Mouse (Mus musculus) gastrocnemius, adult 2 months (tissue): Measurements from ENCODE around the gene Dcxr. TPM values are rescaled to one million over a fixed set of nuclear protein-coding genes. Genes with fewer than 3 reads are reported as not detected.

Source experiments
- DNase-seq: peaks from one replicate; pipeline ENCODE4 v3.0.0; 2022
- H3K27ac ChIP-seq: fragments of 200-600 bp; 2 replicates; pipeline ENCODE4 v1.8.1; 2022; ENCODE audit warnings: mild to moderate bottlenecking
- H3K4me3 ChIP-seq: fragments of 200-600 bp; 2 replicates; pipeline ENCODE4 v1.8.1; 2022; ENCODE audit warnings: mild to moderate bottlenecking, moderate library complexity
- CTCF ChIP-seq: fragments of 200-600 bp; IDR thresholded peaks from 2 replicates; pipeline ENCODE4 v1.8.1; 2022; ENCODE audit warnings: antibody characterized with exemption, mild to moderate bottlenecking, moderate library complexity
- intact Hi-C: fragments of 180-260 bp; cut with DNase I; formaldehyde crosslinking; loops from one replicate; pipeline ENCODE4 v1.15.1; 2025
- total RNA-seq, 2 experiments: library from RNA; stranded (reverse); gene quantifications; 2 replicates each; pipeline ENCODE4 v1.2.3; 2021

Dcxr gene
- total RNA-seq, 2 experiments from 2014 or later: 6.3 to 8.6 TPM

GRCm38 (mm10) chr11:120726243-120727168, 575 bp downstream of the Dcxr start:
- TF ChIP-seq CTCF: no peak
- intact Hi-C loops: no loop called here

GRCm38 (mm10) chr11:120723509-120723908, 3.6 kb downstream of the Dcxr start:
- no peak overlapping the region for H3K4me3 ChIP-seq
- TF ChIP-seq CTCF: no peak
- no peak overlapping the region for H3K27ac ChIP-seq
- DNase-seq: no peak
- intact Hi-C loops: no loop called here

More at GRCm38 (mm10) chr11:120726243-120727168, 575 bp downstream of the Dcxr start:
- peak overlapping the region; percentile 87 for H3K27ac ChIP-seq
- no peak for DNase-seq
- H3K4me3 ChIP-seq: peak overlapping the region; percentile 90

- no peak overlapping the region for H3K4me3 ChIP-seq
- DNase-seq: no peak
- TF ChIP-seq CTCF: no peak
- H3K27ac ChIP-seq: no peak overlapping the region
- intact Hi-C loops: no loop called here
Measured at GRCm38 (mm10) chr11:120722761-120723382, 4.2 kb downstream of the Dcxr start.

GRCm38 (mm10) chr11:120722067-120722630, 4.9 kb downstream of the Dcxr start:
- no peak overlapping the region; the same call in 1 of the 2 replicates for H3K27ac ChIP-seq
- no peak for TF ChIP-seq CTCF
- DNase-seq: no peak
- peak overlapping the region; percentile 79 for H3K4me3 ChIP-seq
- intact Hi-C loops: no loop called here

- peak; percentile 76 for DNase-seq
- intact Hi-C loops: loop anchor here (2.0 kb wide), 1 partner anchor 27 kb away; no protein-coding TSS in a partner anchor
- Histone ChIP-seq H3K27ac (peak within 1 kb of the TSS; percentile 62), H3K4me3 (peak within 1 kb of the TSS; percentile 79)
- TF ChIP-seq CTCF: no peak
Measured at GRCm38 (mm10) chr11:120721124-120722066, 5.7 kb downstream of the Dcxr start, which contains the start of gene Rac3. Gene Rac3 (plus strand): TSS chr11:120721470.

- DNase-seq: peak; percentile 91
- Histone ChIP-seq H3K4me3 (peak overlapping the region; percentile 79), H3K27ac (no peak overlapping the region)
- TF ChIP-seq CTCF: peak; percentile 92
- intact Hi-C loops: loop anchor here (1.0 to 2.0 kb wide), 2 partner anchors 28 to 56 kb away; no protein-coding TSS in a partner anchor
Measured at GRCm38 (mm10) chr11:120720450-120720849, 6.6 kb downstream of the Dcxr start.

GRCm38 (mm10) chr11:120719841-120720376, 7.2 kb downstream of the Dcxr start:
- DNase-seq: peak; percentile 22
- Histone ChIP-seq H3K4me3 (no peak overlapping the region), H3K27ac (no peak overlapping the region)
- intact Hi-C loops: loop anchor here (1.0 to 2.0 kb wide), 2 partner anchors 29 to 56 kb away; no protein-coding TSS in a partner anchor
- no peak for TF ChIP-seq CTCF

GRCm38 (mm10) chr11:120719242-120719641, 7.8 kb downstream of the Dcxr start:
- H3K27ac ChIP-seq: no peak overlapping the region
- intact Hi-C loops: no loop called here
- no peak overlapping the region for H3K4me3 ChIP-seq
- DNase-seq: peak; percentile 17
- no peak for TF ChIP-seq CTCF

- intact Hi-C loops: no loop called here
- DNase-seq: peak; percentile 12
- no peak for TF ChIP-seq CTCF
- no peak overlapping the region for H3K4me3 ChIP-seq
- no peak overlapping the region for H3K27ac ChIP-seq
Measured at GRCm38 (mm10) chr11:120715131-120715530, 11.9 kb downstream of the Dcxr start.

GRCm38 (mm10) chr11:120714546-120714945, 12.5 kb downstream of the Dcxr start:
- DNase-seq: peak; percentile 21
- intact Hi-C loops: loop anchor here (5.0 kb wide), 1 partner anchor 222 kb away; the partner anchor contains the start of gene Slc25a10
- peak overlapping the region; percentile 70 for H3K27ac ChIP-seq
- H3K4me3 ChIP-seq: peak overlapping the region; percentile 96
- TF ChIP-seq CTCF: no peak
